Mouse (Mus musculus) embryo, embryonic 10.5 days (tissue): ENCODE measurements at regions not wholly inside any gene's neighbourhood (a gene's known extent, or its start where the extent isn't known, plus 50 kb on each side); places are given as distances from the start of the nearest gene placed in this dataset.

Experiments used
- DNase-seq: peaks from one replicate; pipeline ENCODE4 v3.0.0-alpha.2; 2015; ENCODE audit warnings: low spot score

- DNase-seq: no peak
Observed at GRCm38 (mm10) chr3:144137483-144137882, 67.5 kb downstream of the Lmo4 start.

GRCm38 (mm10) chr3:144136432-144136831 lies 68.6 kb downstream of the Lmo4 start:
- DNase-seq: no peak

GRCm38 (mm10) chr3:144135646-144136045 lies 69.4 kb downstream of the Lmo4 start:
- DNase-seq: no peak

- no peak for DNase-seq
Observed at GRCm38 (mm10) chr3:144128042-144128441, 77.0 kb downstream of the Lmo4 start.

- no peak for DNase-seq
Observed at GRCm38 (mm10) chr3:144124353-144124752, 80.7 kb downstream of the Lmo4 start.

DNA sequence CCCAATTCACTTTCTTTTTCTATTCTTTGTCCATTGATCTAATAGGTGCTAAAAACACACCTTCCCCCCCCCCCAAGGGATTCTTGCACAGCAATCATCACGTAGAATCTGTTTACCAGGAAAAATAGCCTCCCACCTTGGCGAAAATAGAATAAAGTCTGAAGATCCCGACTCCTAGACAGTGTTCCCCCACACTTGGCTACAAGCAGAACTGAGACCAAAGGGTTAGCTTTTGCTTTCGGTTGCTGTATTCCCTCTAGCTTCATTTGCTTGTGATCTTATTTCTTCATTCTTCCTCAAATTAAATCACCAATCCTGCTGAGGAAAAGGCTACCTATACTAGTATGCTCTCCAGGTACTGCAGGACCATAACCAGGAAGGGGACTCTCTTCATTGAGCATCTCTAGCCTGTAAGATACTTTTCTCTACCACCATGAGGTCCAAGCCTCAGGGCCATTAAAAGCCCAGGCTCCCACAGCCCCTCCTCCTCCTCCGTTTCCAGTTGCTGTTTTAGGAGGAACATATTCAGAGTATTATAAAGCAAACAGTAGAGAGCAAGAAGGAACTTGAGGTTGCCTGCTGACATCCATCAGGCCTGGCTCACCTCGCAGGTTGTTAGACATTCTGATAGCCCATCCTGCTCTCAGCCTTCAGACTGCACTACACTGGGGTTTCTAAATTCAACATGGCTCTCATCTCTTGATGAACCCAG lies 81.5 kb downstream of the Lmo4 start:
- DNase-seq: no peak

DNA sequence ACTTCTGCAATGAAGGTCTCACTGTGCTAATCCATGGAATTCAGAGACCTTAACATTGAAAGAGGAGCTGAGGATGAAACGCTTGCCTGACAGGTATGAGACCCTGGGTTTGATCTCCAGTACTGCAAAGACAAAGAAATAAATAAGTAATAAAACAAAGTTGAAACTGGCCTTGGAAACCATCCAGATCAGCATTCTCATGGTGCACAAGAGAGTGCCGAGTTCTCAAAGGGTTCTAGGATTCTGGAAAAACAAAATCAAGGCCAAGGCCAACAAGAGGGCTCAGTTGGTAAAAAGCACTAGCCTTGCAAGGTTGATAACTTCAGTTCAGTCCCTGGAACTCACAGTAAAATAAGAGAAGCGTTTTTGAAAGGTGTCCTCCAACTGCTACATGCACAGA lies 85.9 kb downstream of the Lmo4 start:
- DNase-seq: no peak

GRCm38 (mm10) chr3:144113672-144114645 lies 91.1 kb downstream of the Lmo4 start:
- no peak for DNase-seq

- no peak for DNase-seq
Observed at GRCm38 (mm10) chr3:144110331-144111080, 94.5 kb downstream of the Lmo4 start.

GRCm38 (mm10) chr3:144109769-144110168 lies 95.3 kb downstream of the Lmo4 start:
- DNase-seq: no peak

- no peak for DNase-seq
Observed at GRCm38 (mm10) chr3:144108310-144108709, 96.7 kb downstream of the Lmo4 start.

GRCm38 (mm10) chr3:144107664-144108063 lies 97.4 kb downstream of the Lmo4 start:
- DNase-seq: no peak

DNA sequence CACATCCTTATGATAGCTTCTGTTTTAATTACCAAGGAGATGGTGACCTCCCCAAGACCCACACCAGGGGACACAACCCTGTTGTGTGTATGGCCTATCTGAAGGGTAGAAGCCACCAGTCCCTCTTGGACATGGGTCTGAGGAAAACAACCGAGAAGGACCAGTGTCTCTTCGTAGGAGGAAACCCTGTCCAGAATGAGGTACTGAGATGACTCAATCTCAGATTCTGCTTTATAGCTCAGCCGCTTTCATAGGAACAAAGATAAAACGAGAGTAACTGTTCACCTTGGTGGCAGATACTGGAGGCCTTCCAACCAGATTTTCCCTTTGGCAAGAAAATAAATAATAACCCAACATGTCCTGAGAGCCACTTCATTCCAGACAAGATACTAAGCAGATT lies 100.7 kb downstream of the Lmo4 start:
- DNase-seq: no peak

- no peak for DNase-seq
Observed at GRCm38 (mm10) chr3:144099444-144099843, 105.6 kb downstream of the Lmo4 start.

- no peak for DNase-seq
Observed at GRCm38 (mm10) chr3:144098762-144099161, 106.3 kb downstream of the Lmo4 start.

DNA sequence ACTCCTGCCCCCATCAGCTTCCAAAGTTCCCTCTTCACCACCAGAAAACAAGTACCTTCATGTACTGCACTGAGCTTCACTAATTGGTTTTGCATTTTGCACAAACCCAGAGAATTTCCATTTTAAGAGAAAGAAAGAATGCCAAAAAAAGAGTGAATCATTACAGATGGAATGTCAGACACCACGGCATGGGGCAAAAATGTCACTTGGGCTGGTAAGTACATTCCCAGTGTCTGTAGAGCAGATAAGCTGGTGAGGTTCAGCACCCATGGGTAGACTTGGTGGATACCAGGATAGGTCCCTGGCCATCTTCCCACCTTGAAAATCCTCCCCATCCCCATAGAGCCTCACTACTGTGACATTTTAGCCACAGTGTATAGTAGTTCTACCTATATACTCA lies 113.8 kb downstream of the Lmo4 start:
- DNase-seq: no peak

DNA sequence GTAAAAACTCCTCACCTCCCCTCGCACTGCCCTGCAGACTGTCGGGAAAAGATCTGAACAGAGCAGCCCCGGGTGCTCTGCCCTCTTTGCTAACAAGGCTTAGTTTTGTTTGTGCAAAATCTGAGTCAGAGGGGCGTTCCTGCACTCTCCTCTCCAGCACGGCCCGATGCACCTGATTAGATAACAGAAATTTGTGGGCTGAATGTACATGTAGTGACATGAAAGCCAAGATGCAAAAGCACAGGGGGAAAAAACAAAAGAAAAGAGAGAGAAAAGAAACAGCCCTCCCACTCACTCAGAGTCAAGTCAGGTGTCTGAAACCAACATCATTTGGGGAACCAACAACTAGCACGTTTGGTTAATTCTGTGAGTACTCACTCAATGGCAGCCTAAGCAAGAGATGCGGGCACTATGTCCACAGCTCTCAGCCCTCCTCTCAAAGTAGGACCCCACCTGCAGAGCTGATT lies 115.2 kb downstream of the Lmo4 start:
- DNase-seq: no peak

GRCm38 (mm10) chr3:144088261-144088884 lies 116.6 kb downstream of the Lmo4 start:
- DNase-seq: no peak

DNA sequence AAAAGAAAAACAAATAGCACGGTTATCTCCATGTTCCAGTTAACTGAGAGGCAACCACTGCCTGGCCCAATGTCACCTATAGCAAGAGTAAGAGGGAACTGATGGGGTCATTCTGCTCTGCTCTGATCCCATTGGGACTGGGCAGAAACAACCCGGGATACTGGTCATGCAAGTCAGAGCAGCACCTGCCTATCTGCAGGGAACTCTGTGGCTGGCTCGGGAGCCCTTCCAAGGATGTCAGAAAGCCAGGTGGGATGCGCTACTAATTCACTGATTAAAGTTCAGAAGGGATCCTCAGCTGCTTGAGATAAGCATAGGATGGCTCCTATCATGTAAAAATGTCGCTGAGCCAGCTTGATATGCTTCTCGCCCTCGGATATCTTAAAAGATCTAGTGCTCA lies 117.2 kb downstream of the Lmo4 start:
- DNase-seq: no peak

GRCm38 (mm10) chr3:144086176-144086575 lies 118.8 kb downstream of the Lmo4 start:
- DNase-seq: no peak

GRCm38 (mm10) chr3:144079960-144080359 lies 125.1 kb downstream of the Lmo4 start:
- no peak for DNase-seq
